Comparison of ENCODE assay signal across 11 mouse cellular contexts in genomic region chr6:17562472-17563088, GRCm38 (mm10).
DNase-seq lines count a peak whose midpoint lies in the region; ATAC-seq lines count a peak whose summit lies in the region.
"Had no signal": no experiment of that assay in that cellular context is flagged by ENCODE, and none has a peak within 500 bp of the region (broad histone marks: within the 10 kb centered on the region; RNA-seq: fewer than 3 reads in every experiment).

No protein-coding gene starts in this region.

- no peaks in the 10 kb centered on the region for H3K9me3 ChIP-seq in embryonic facial prominence, embryonic 13.5 days
- no peaks in the 10 kb centered on the region for H3K9me3 ChIP-seq in limb, embryonic 12.5 days
- no peaks in the 10 kb centered on the region for H3K9me3 ChIP-seq in stomach, embryonic 15.5 days
- H3K9me3 ChIP-seq: G1E had no signal

- H3K27ac ChIP-seq in embryonic facial prominence, embryonic 13.5 days: 0 out of 2 replicates have a peak overlapping the region, but pooled peaks have one; percentile 34
- H3K27ac ChIP-seq in limb, embryonic 12.5 days: 0 out of 2 replicates have a peak overlapping the region, but pooled peaks have one; percentile 4
- H3K27ac ChIP-seq in stomach, embryonic 15.5 days: peak overlapping the region; percentile 19; the same call in 1 of the 2 replicates
- H3K27ac ChIP-seq: heart, adult 2 months had no signal

- peak; percentile 33 for DNase-seq in lung, postnatal 10 days
- DNase-seq in lung, postnatal 25 days (ENCODE audit: low spot score): no peak
- no peak for DNase-seq in cerebellum, adult 18-20 months
- no peak for DNase-seq in thymus, postnatal 4 days
- DNase-seq: heart, adult 2 months; kidney, postnatal 10 days had no signal

- no peaks in the 10 kb centered on the region for H3K36me3 ChIP-seq in embryonic facial prominence, embryonic 13.5 days
- H3K36me3 ChIP-seq in limb, embryonic 12.5 days: no peaks in the 10 kb centered on the region
- H3K36me3 ChIP-seq in stomach, embryonic 15.5 days: no peaks in the 10 kb centered on the region
- H3K36me3 ChIP-seq: G1E had no signal

- ATAC-seq in embryonic facial prominence, embryonic 13.5 days (ENCODE audit: insufficient number of reproducible peaks, insufficient read depth, low FRiP score, low TSS enrichment, low read depth): no peak
- no peak for ATAC-seq in limb, embryonic 12.5 days (ENCODE audit: insufficient number of reproducible peaks, insufficient read depth, low FRiP score, low TSS enrichment, low read depth)
- ATAC-seq in stomach, embryonic 15.5 days (ENCODE audit: insufficient read depth, low FRiP score, low read depth): no peak
- ATAC-seq in monocyte, adult 5-6 weeks (replicated peaks; ENCODE audit: insufficient number of reproducible peaks, low FRiP score, low TSS enrichment, poor library complexity, severe bottlenecking): no peak

- peak overlapping the region; percentile 37 for H3K4me2 ChIP-seq in embryonic facial prominence, embryonic 13.5 days
- peak overlapping the region; percentile 15; the same call in 1 of the 2 replicates for H3K4me2 ChIP-seq in limb, embryonic 12.5 days
- no peak overlapping the region for H3K4me2 ChIP-seq in stomach, embryonic 15.5 days

- H3K9ac ChIP-seq in embryonic facial prominence, embryonic 13.5 days: no peak overlapping the region
- no peak overlapping the region for H3K9ac ChIP-seq in limb, embryonic 12.5 days (replicated peaks)
- H3K9ac ChIP-seq in stomach, embryonic 15.5 days: no peak overlapping the region

- WGBS in embryonic facial prominence, embryonic 13.5 days: 12% methylated on average over 10 of the region's 10 CpGs
- WGBS in limb, embryonic 12.5 days: 13% methylated on average over 10 of the region's 10 CpGs
- WGBS in stomach, embryonic 15.5 days: 24% methylated on average over 10 of the region's 10 CpGs

- peaks cover 11% of the 10 kb centered on the region for H3K4me1 ChIP-seq in embryonic facial prominence, embryonic 13.5 days
- H3K4me1 ChIP-seq in limb, embryonic 12.5 days (replicated peaks): peaks cover 12% of the 10 kb centered on the region
- no peaks in the 10 kb centered on the region for H3K4me1 ChIP-seq in stomach, embryonic 15.5 days

- no peaks in the 10 kb centered on the region for H3K27me3 ChIP-seq in embryonic facial prominence, embryonic 13.5 days
- H3K27me3 ChIP-seq in limb, embryonic 12.5 days: no peaks in the 10 kb centered on the region
- H3K27me3 ChIP-seq in stomach, embryonic 15.5 days (replicated peaks): no peaks in the 10 kb centered on the region

- H3K4me3 ChIP-seq in embryonic facial prominence, embryonic 13.5 days: no peak overlapping the region
- no peak overlapping the region for H3K4me3 ChIP-seq in limb, embryonic 12.5 days (replicated peaks)
- H3K4me3 ChIP-seq in stomach, embryonic 15.5 days (replicated peaks): no peak overlapping the region
- H3K4me3 ChIP-seq: heart, adult 2 months had no signal
